In the genomic region with DNA sequence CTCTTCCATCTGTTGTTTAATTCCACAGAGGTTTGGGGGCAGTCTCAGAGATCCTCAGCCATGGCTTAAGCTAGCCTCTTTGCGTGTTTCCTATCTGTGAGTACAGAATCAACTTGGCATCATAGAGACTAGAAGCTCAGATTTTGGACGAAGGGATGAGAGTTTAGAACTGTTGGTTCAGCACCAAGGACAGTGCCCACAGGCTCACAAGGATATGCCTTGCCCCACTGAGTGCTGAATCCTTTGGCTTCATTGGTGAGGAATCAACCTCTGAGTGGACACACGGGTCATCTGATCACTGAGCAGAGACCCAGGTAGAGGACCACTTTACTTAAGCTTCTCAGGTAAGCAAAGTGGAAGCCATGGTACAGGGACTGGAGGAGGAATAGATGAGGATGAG, we compare ENCODE assay signal across 22 mouse cellular contexts. TPM values are rescaled to one million over a fixed set of nuclear protein-coding genes. Genes with fewer than 3 reads are reported as not detected.
A peak's percentile ranks its signal among the peaks of the same experiment; 100 is the strongest.
DNase-seq lines count a peak whose midpoint lies in the region; ATAC-seq lines count a peak whose summit lies in the region.
"Had no signal": no experiment of that assay in that cellular context is flagged by ENCODE, and none has a peak within 500 bp of the region (broad histone marks: within the 10 kb centered on the region; RNA-seq: fewer than 3 reads in every experiment).

No protein-coding gene starts in this region.

- no peak for ATAC-seq in erythroid progenitor cell, adult 5-6 weeks (replicated peaks; ENCODE audit: low FRiP score, poor library complexity, severe bottlenecking)
- ATAC-seq: forebrain, embryonic 14.5 days; hindbrain, embryonic 16.5 days; intestine, postnatal 0 days; Patski had no signal

- peak; percentile 55 for DNase-seq in embryo, embryonic 10 days (ENCODE audit: low spot score)
- no peak for DNase-seq in embryo, embryonic 9.5 days (ENCODE audit: extremely low spot score)
- DNase-seq in retina, postnatal 1 day = peak; percentile 1
- DNase-seq in retina, embryonic 14.5 days (ENCODE audit: low spot score) = no peak
- peak; percentile 34 for DNase-seq in embryo, embryonic 11 days
- DNase-seq in spleen, adult 18-20 months = no peak
- DNase-seq: B cell, adult 2 months; cerebellum, adult 9-11 months; gastrocnemius, postnatal 10 days; heart, adult 18-20 months; heart, postnatal 36 days; kidney, postnatal 25 days; layer of hippocampus, adult 9-11 months; liver, embryonic 13.5 days; right cerebral cortex, adult 18-20 months; thymus, postnatal 14 days had no signal

RNA-seq across cellular contexts. Expression of gene Olfr1336, which starts 0.4 kb away (rescaled TPM):
- total RNA-seq in erythroid progenitor cell, adult 5-6 weeks (2015; ENCODE audit: low replicate concordance) = not detected in 2 replicates
- not detected in 2 replicates for total RNA-seq in erythroid progenitor cell, adult 5-6 weeks (2017; ENCODE audit: low replicate concordance)
- total RNA-seq: gastrocnemius, postnatal 10 days; heart, adult 18-20 months; heart, postnatal 36 days had no signal

RNA-seq across cellular contexts. Expression of gene Olfr1346, which starts 10.5 kb away (rescaled TPM):
- not detected in 2 replicates for total RNA-seq in erythroid progenitor cell, adult 5-6 weeks (2015; ENCODE audit: low replicate concordance)
- total RNA-seq in erythroid progenitor cell, adult 5-6 weeks (2017; ENCODE audit: low replicate concordance) = not detected in 2 replicates
- total RNA-seq: gastrocnemius, postnatal 10 days; heart, adult 18-20 months; heart, postnatal 36 days; left cerebral cortex, adult 8-10 months had no signal

RNA-seq across cellular contexts. Expression of gene Olfr1344, which starts 17.9 kb away (rescaled TPM):
- not detected in 2 replicates for total RNA-seq in erythroid progenitor cell, adult 5-6 weeks (2015; ENCODE audit: low replicate concordance)
- total RNA-seq in erythroid progenitor cell, adult 5-6 weeks (2017; ENCODE audit: low replicate concordance) = not detected in 2 replicates
- total RNA-seq: gastrocnemius, postnatal 10 days; heart, adult 18-20 months; heart, postnatal 36 days had no signal

RNA-seq across cellular contexts. Expression of gene Olfr5, which starts 30.3 kb away (rescaled TPM):
- not detected in 2 replicates for total RNA-seq in erythroid progenitor cell, adult 5-6 weeks (2015; ENCODE audit: low replicate concordance)
- not detected in 2 replicates for total RNA-seq in erythroid progenitor cell, adult 5-6 weeks (2017; ENCODE audit: low replicate concordance)
- total RNA-seq: gastrocnemius, postnatal 10 days; heart, adult 18-20 months; heart, postnatal 36 days; left cerebral cortex, adult 8-10 months had no signal

RNA-seq across cellular contexts. Expression of gene Olfr1347, which starts 43.2 kb away (rescaled TPM):
- not detected in 2 replicates for total RNA-seq in erythroid progenitor cell, adult 5-6 weeks (2015; ENCODE audit: low replicate concordance)
- not detected in 2 replicates for total RNA-seq in erythroid progenitor cell, adult 5-6 weeks (2017; ENCODE audit: low replicate concordance)
- total RNA-seq: gastrocnemius, postnatal 10 days; heart, adult 18-20 months; heart, postnatal 36 days; left cerebral cortex, adult 8-10 months had no signal

Comparison
In these comparisons a context has a peak if more than half of its experiments do, and no peak if none do; other contexts are left out.
1. DNase-seq: peak in embryo, embryonic 10 days (single experiment), retina, postnatal 1 day (single experiment) and embryo, embryonic 11 days (single experiment); none in embryo, embryonic 9.5 days (single experiment), retina, embryonic 14.5 days (single experiment) and spleen, adult 18-20 months (0 of 2).